Mouse (Mus musculus) limb, embryonic 10.5 days (tissue): ENCODE results near the gene Tuba3b. TPM values are rescaled to one million over a fixed set of nuclear protein-coding genes. Genes with fewer than 3 reads are reported as not detected.

Experiments used
- DNase-seq: peaks from one replicate; pipeline ENCODE4 v3.0.0-alpha.2; 2017; ENCODE audit warnings: low spot score
- H3K27ac ChIP-seq: fragments of 300-500 bp; sonication (generic); 2 replicates; pipeline ENCODE4 v1.5.1; 2016; ENCODE audit warnings: mild to moderate bottlenecking
- H3K27me3 ChIP-seq: fragments of 300-500 bp; sonication (generic); 2 replicates; pipeline ENCODE4 v1.6.1; 2016; ENCODE audit warnings: low read depth, mild to moderate bottlenecking; ENCODE audit not compliant: poor library complexity, severe bottlenecking
- H3K36me3 ChIP-seq: fragments of 300-500 bp; sonication (generic); 2 replicates; pipeline ENCODE4 v1.6.1; 2016; ENCODE audit warnings: mild to moderate bottlenecking, moderate library complexity
- H3K4me1 ChIP-seq: fragments of 300-500 bp; sonication (generic); 2 replicates; pipeline ENCODE4 v1.6.1; 2016
- H3K4me3 ChIP-seq: fragments of 300-500 bp; sonication (generic); 2 replicates; pipeline ENCODE4 v1.5.1; 2016; ENCODE audit warnings: mild to moderate bottlenecking, moderate library complexity
- H3K9me3 ChIP-seq: fragments of 300-500 bp; sonication (generic); replicated peaks from 2 replicates; pipeline ENCODE4 v1.6.1; 2016; ENCODE audit warnings: mild to moderate bottlenecking
- WGBS: fragments of 180-500 bp; shearing (Covaris S2); methylation state at CpG from one replicate; pipeline ENCODE4 v1.1.7; 2016; 5-methylcytosine and 5-hydroxymethylcytosine counted together
- polyA plus RNA-seq: library from polyadenylated mRNA; unstranded; fragments of >200 nt; fragmentation: Nextera tagmentation; extraction: Ambion mirVana; gene quantifications from 2 replicates; pipeline ENCODE4 v1.2.1, GENCODE M21; 2016

Tuba3b gene
- polyA plus RNA-seq, 1 experiment from 2014 or later = not detected

DNA sequence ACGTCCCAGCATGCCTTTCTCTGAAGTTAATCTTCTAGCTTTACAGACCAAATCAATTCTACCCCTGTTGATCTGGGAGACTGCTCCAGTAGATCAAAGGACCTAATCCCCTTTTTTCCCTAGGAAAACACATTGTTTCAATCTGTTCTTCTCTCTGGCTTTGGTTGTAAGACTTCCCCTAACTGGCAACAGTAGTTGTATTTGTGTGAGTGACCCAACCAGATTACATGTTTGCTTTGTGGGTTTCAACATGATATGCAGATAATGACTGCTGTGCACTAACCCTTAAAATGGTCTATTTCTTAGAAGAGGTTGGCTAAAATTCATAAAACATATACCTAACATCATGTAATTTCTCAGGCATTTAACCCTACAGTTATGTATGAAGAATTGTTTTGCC is 24.0 kb upstream of the Tuba3b start:
- no peaks in the 10 kb centered on the region for H3K9me3 ChIP-seq
- H3K4me1 ChIP-seq = peaks cover 40% of the 10 kb centered on the region
- no peaks in the 10 kb centered on the region for H3K27me3 ChIP-seq
- no peaks in the 10 kb centered on the region for H3K36me3 ChIP-seq
- H3K4me3 ChIP-seq = no peak overlapping the region
- H3K27ac ChIP-seq = no peak overlapping the region
- 49% methylated on average over 1 of the region's 1 CpGs for WGBS
- no peak for DNase-seq

DNA sequence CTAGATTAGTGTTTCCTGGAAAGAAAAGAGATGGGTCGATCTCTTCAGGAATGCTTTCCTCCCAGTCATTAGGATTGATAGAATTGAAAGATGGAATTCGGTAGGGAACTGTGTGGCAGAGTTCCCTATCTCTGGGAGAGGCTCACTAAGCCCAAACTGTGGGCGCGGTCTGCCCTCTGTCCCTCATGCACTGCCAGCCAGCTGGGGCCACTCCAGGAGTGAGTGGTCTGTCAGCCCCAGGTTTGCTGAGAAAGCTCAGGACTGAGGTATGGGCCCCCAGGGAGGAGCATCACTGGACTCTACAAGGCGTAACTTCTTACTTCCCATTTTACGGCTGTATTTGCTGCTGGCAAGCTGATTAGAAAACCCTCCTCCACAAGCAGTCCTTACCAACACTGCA is 23.5 kb upstream of the Tuba3b start:
- 71% methylated on average over 6 of the region's 6 CpGs for WGBS
- H3K36me3 ChIP-seq = no peaks in the 10 kb centered on the region
- peaks cover 40% of the 10 kb centered on the region for H3K4me1 ChIP-seq
- DNase-seq = no peak
- H3K9me3 ChIP-seq = no peaks in the 10 kb centered on the region
- no peaks in the 10 kb centered on the region for H3K27me3 ChIP-seq
- no peak overlapping the region for H3K4me3 ChIP-seq
- H3K27ac ChIP-seq = peak overlapping the region; percentile 72

DNA sequence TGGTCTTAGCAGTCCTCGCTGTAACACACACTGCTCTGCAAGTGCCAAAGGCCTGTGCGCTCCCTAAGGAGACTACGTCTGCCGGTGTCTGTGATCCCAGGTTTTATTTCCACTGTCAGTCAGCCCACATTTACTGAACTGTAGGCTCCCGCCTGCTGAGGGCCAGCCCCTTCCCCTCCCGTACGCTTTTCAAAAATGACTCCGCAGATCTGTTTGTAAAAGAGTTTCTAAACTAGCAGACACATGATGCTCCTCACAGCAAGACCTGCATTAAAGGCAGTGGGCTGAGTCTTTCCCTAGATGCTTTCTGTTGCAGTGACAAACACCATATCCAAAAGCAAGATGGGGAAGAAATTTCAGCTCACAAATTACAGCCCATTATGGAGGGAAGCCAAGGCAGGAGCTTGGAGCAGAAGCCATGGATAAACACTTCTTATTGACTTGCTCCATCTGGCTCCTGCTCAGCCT is 23.0 kb upstream of the Tuba3b start:
- H3K4me3 ChIP-seq = no peak overlapping the region
- H3K27me3 ChIP-seq = no peaks in the 10 kb centered on the region
- no peaks in the 10 kb centered on the region for H3K36me3 ChIP-seq
- 60% methylated on average over 8 of the region's 8 CpGs for WGBS
- H3K27ac ChIP-seq = peak overlapping the region; percentile 72
- H3K9me3 ChIP-seq = no peaks in the 10 kb centered on the region
- DNase-seq = no peak
- H3K4me1 ChIP-seq = peaks cover 40% of the 10 kb centered on the region

DNA sequence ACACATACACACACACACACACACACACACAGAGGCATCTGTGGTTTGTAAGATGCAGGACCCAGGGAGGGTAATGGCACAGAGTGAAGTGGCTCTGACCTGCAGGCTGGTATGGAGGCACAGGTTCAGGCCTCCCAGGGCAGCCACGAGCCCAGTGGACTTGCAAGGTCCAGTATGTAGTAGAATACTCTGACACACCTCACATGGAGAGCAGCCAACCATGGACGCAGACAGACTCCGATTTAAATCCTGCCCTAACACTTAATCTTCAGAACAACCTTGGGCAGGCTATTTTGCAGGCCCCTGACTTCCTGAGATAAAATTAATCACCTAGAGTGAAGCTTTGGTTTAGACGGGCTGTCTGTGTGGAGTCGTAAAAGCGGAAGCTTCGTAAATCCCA is 21.6 kb upstream of the Tuba3b start:
- H3K36me3 ChIP-seq = no peaks in the 10 kb centered on the region
- no peaks in the 10 kb centered on the region for H3K27me3 ChIP-seq
- peak overlapping the region; percentile 61; the same call in 1 of the 2 replicates for H3K27ac ChIP-seq
- DNase-seq = no peak
- no peaks in the 10 kb centered on the region for H3K9me3 ChIP-seq
- 29% methylated on average over 7 of the region's 7 CpGs for WGBS
- no peak overlapping the region for H3K4me3 ChIP-seq
- peaks cover 45% of the 10 kb centered on the region for H3K4me1 ChIP-seq

DNA sequence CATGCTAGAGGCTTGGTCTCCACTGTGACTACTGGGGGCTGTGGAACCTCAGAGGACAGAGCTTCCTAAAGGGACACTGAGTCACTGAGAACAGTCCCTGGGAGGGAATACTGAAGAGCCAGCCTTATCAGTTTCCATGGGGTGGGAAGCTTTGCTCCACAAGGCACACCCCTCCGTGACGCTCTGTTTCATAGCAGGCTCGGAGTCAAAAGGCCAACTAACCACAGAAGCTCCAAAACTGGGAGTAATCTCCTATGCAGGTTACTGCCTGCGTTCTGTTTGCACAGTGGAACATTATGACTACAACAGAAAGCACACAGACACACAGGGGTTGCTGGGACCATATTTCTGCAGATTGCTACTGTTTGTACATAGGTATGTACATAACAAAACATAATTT is 19.7 kb upstream of the Tuba3b start:
- H3K27ac ChIP-seq = 0 out of 2 replicates have a peak overlapping the region, but pooled peaks have one; percentile 11
- no peak overlapping the region for H3K4me3 ChIP-seq
- no peaks in the 10 kb centered on the region for H3K36me3 ChIP-seq
- 72% methylated on average over 4 of the region's 4 CpGs for WGBS
- H3K4me1 ChIP-seq = peaks cover 46% of the 10 kb centered on the region
- no peaks in the 10 kb centered on the region for H3K27me3 ChIP-seq
- no peaks in the 10 kb centered on the region for H3K9me3 ChIP-seq
- DNase-seq = no peak

DNA sequence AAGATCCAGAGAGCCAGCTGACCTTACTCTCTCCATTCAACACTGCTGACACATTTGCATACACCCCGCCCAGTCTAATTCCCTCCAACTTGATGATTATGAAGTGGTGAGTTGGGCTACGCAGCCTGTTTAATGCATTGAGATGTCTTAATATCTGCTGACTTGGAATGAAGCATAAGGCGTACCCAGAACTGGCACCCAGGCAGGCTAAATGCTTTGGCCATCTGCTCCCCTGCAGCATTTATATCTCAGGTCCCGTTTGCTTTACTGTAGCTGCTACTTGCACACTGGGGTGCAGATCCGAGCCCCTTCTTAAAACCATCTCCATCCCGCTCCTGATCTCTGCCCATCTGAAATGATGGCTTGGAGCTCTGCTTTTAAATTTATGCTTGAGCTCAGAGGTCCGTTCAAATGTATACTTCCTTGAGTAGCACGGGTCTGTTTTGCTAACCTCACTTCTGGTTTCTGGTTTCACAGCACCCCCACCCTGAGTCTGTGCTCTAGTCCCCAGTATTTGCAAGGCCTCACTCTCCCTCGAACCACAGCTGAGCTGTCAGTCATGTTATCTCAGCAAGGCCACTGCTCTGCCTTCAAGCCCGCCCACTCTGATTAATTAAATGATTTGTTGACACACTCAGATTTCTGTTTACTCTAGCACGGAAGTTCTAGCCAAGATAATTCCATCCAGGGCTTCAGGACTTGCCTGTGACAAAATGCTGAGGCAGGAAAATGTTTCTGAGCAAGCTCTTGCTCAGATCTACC is 16.6 kb upstream of the Tuba3b start:
- no peaks in the 10 kb centered on the region for H3K27me3 ChIP-seq
- no peak overlapping the region for H3K4me3 ChIP-seq
- no peaks in the 10 kb centered on the region for H3K36me3 ChIP-seq
- H3K9me3 ChIP-seq = no peaks in the 10 kb centered on the region
- H3K4me1 ChIP-seq = peaks cover 40% of the 10 kb centered on the region
- 62% methylated on average over 11 of the region's 11 CpGs for WGBS
- no peak for DNase-seq
- peak overlapping the region; percentile 67; the same call in 1 of the 2 replicates for H3K27ac ChIP-seq

DNA sequence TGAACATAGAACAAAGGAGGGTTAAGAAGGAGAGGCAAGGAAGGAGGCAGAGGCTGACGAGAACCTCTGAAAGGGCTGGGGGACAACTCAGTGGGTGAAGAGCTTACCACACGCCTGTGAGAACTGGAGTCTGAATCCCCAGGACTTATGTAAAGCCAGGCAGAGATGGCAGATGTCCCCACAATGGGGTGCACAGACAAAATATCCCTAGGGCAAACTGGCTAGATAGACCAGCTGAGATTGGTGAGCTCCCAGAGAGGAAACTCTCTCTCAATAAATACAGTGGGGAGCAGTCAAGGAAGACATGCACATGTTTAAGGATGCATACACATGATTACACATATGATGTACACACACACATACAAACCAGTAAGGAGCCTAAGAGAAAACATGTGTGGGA is 11.4 kb upstream of the Tuba3b start:
- Histone ChIP-seq H3K27ac (peak overlapping the region; percentile 82), H3K27me3 (no peaks in the 10 kb centered on the region), H3K9me3 (no peaks in the 10 kb centered on the region), H3K4me1 (peaks cover 43% of the 10 kb centered on the region), H3K4me3 (no peak overlapping the region), H3K36me3 (no peaks in the 10 kb centered on the region)
- WGBS = 59% methylated on average over 2 of the region's 2 CpGs
- no peak for DNase-seq

DNA sequence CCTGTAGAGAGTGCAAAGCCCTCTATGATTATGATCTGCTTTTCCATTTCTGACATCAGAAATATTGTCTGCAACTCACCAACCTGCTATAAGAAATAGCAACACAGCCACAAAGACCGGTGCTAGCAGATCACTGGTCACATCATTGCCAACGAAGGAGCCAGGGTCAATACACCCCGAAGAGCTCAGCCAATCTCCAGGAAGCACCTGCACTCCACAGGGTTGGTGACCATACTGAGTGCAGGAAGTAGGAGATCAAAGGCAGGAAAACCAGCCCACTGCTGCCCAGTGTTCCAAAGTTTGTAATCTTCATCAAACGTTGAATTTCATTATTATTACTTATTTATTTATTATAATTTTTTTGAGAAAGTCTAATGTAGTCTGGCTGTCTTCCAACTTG is 10.9 kb upstream of the Tuba3b start:
- H3K36me3 ChIP-seq = no peaks in the 10 kb centered on the region
- WGBS = 70% methylated on average over 4 of the region's 4 CpGs
- peaks cover 41% of the 10 kb centered on the region for H3K4me1 ChIP-seq
- H3K4me3 ChIP-seq = no peak overlapping the region
- DNase-seq = no peak
- H3K27ac ChIP-seq = peak overlapping the region; percentile 82
- H3K27me3 ChIP-seq = no peaks in the 10 kb centered on the region
- H3K9me3 ChIP-seq = no peaks in the 10 kb centered on the region

DNA sequence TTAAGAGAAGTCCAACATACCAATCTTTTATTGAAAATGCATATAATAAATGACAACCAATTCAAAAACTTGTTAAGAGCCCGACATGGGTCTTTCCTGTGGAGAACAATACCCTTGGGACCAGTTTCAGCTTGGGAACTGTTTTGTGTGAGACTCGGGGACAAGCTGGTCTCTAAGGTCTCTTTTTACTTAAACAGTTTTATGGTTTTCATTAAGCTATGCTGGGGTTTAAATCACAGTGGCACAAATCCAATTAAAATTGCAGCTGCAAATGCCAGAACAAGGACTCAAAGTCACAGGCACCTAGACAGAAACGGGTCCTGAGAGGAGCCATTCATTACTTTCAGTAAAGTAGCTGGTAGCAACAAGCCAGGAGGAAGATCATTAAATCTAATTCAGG is 10.4 kb upstream of the Tuba3b start:
- Histone ChIP-seq H3K27me3 (no peaks in the 10 kb centered on the region), H3K4me1 (peaks cover 41% of the 10 kb centered on the region), H3K36me3 (no peaks in the 10 kb centered on the region), H3K4me3 (no peak overlapping the region), H3K9me3 (no peaks in the 10 kb centered on the region), H3K27ac (peak overlapping the region; percentile 82)
- WGBS = 23% methylated on average over 3 of the region's 3 CpGs
- no peak for DNase-seq

DNA sequence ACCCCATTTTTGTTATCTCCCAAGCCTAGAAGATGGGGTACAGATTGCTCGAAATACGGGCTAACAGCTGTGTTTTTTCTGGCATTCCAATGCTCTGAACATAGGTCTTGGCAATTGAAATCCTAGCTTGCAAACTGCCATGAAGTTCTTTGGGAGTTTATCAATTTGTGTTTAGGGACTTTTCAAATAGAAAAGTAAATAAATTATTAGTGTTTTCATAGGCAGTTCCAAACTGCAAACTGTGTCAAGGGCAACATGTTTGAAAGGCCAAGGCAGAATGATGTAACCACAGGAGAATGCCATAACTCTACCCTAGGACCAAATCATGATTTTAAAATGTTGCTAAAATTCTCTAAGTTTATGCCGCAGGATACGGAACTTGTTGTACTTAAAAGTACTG is 7.8 kb upstream of the Tuba3b start:
- no peaks in the 10 kb centered on the region for H3K36me3 ChIP-seq
- no peak overlapping the region for H3K4me3 ChIP-seq
- no peak for DNase-seq
- H3K27me3 ChIP-seq = no peaks in the 10 kb centered on the region
- H3K4me1 ChIP-seq = peaks cover 25% of the 10 kb centered on the region
- WGBS = 92% methylated on average over 4 of the region's 4 CpGs
- H3K9me3 ChIP-seq = no peaks in the 10 kb centered on the region
- no peak overlapping the region for H3K27ac ChIP-seq

DNA sequence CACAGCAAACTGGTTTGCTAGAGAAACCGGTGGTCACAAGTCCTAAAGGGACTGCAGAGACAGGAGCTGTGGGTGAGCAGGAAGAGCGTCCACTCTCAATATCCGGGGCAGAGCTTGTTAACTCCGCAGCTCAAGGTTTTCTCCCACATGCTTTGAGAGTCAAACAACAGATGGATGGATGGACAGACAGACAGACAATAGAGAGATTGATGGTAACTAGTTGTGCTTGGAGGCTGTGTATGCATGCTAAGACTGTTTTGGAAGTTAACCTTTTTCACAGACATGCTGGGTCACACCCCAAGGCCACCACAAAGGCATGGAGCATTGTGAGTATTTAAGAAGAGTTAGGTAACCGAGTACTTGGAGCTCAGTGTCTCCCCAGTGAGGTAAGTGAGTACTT is 6.9 kb upstream of the Tuba3b start:
- H3K4me3 ChIP-seq = no peak overlapping the region
- H3K36me3 ChIP-seq = no peaks in the 10 kb centered on the region
- peaks cover 25% of the 10 kb centered on the region for H3K4me1 ChIP-seq
- H3K27ac ChIP-seq = 0 out of 2 replicates have a peak overlapping the region, but pooled peaks have one; percentile 26
- no peak for DNase-seq
- no peaks in the 10 kb centered on the region for H3K27me3 ChIP-seq
- H3K9me3 ChIP-seq = no peaks in the 10 kb centered on the region
- WGBS = 88% methylated on average over 5 of the region's 5 CpGs

DNA sequence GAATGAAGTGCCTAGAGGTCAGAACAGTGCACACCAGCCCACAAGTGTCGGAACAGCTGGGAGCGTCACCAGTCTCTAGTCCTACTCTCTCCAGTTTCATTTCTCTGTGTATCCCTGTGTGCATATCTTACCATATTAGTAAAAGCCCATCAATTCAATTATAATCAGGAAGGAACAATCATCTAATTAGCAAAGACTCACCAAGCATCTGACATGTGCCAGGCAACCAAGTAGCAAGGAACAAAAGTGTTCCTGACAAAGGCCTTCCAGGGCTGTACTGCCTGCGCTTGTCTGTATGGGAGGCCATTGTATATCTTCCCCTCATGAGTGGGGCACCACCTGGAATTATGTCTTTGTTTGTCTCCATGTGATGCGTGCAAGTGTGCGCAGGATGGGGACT is 4.7 kb upstream of the Tuba3b start:
- Histone ChIP-seq H3K4me3 (no peak overlapping the region), H3K36me3 (no peaks in the 10 kb centered on the region), H3K4me1 (peaks cover 6% of the 10 kb centered on the region), H3K9me3 (no peaks in the 10 kb centered on the region), H3K27me3 (no peaks in the 10 kb centered on the region), H3K27ac (no peak overlapping the region)
- WGBS = 96% methylated on average over 5 of the region's 5 CpGs
- DNase-seq = no peak

DNA sequence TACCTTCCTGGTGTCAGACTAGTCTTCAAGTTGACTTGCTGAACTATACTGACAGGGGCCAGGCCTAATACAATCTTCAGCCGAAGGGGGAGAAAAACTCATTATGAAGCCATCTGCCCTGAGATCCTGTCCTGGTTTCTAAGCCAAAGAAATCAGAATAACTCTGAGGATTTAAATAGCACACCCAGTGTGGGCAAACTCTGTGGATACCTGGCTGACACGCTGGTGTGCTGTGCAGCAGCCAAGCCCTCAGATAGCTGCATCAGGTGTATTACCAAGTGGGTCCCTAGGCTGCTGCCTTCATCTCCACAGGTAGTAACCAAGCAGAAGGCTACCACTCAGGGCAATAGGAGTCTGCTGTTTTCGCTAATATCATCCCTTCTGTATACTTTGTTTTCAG is 2.9 kb upstream of the Tuba3b start:
- 86% methylated on average over 3 of the region's 3 CpGs for WGBS
- H3K36me3 ChIP-seq = no peaks in the 10 kb centered on the region
- H3K4me1 ChIP-seq = 0 out of 2 replicates have a peak, but pooled peaks cover 3% of the 10 kb centered on the region
- H3K27ac ChIP-seq = no peak overlapping the region; the same call in 1 of the 2 replicates
- no peak for DNase-seq
- no peaks in the 10 kb centered on the region for H3K27me3 ChIP-seq
- no peak overlapping the region for H3K4me3 ChIP-seq
- no peaks in the 10 kb centered on the region for H3K9me3 ChIP-seq
